Mouse (Mus musculus) layer of hippocampus, adult 9-10 months (tissue): ENCODE measurements at regions not wholly inside any gene's neighbourhood (a gene's known extent, or its start where the extent isn't known, plus 50 kb on each side); places are given as distances from the start of the nearest gene placed in this dataset.
A peak's percentile ranks its signal among the peaks of the same experiment; 100 is the strongest.

Source experiments
- DNase-seq: peaks from one replicate; pipeline ENCODE4 v3.0.0; 2022; ENCODE audit warnings: low spot score

GRCm38 (mm10) chr13:70303953-70304525 is 333.4 kb downstream of the Ice1 start:
- no peak for DNase-seq

- DNase-seq, result no peak
These were observed 326.9 kb downstream of the Ice1 start for GRCm38 (mm10) chr13:70310516-70310915.

- DNase-seq, result no peak
These were observed 326.0 kb downstream of the Ice1 start for GRCm38 (mm10) chr13:70311226-70312055.

GRCm38 (mm10) chr13:70313205-70313604 is 324.2 kb downstream of the Ice1 start:
- DNase-seq, result no peak

- DNase-seq, result no peak
These were observed 313.9 kb downstream of the Ice1 start for GRCm38 (mm10) chr13:70323537-70323936.

- no peak for DNase-seq
These were observed 301.4 kb downstream of the Ice1 start for GRCm38 (mm10) chr13:70336069-70336468.

GRCm38 (mm10) chr13:70340437-70340836 is 297.0 kb downstream of the Ice1 start:
- no peak for DNase-seq

GRCm38 (mm10) chr13:70343191-70343734 is 294.2 kb downstream of the Ice1 start:
- DNase-seq, result no peak

GRCm38 (mm10) chr13:70343911-70344310 is 293.5 kb downstream of the Ice1 start:
- no peak for DNase-seq

- no peak for DNase-seq
These were observed 293.1 kb downstream of the Ice1 start for GRCm38 (mm10) chr13:70344311-70344710.

GRCm38 (mm10) chr13:70348456-70348855 is 289.0 kb downstream of the Ice1 start:
- no peak for DNase-seq

- DNase-seq, result no peak
These were observed 288.5 kb downstream of the Ice1 start for GRCm38 (mm10) chr13:70348965-70349364.

- no peak for DNase-seq
These were observed 267.8 kb downstream of the Ice1 start for GRCm38 (mm10) chr13:70369647-70370046.

GRCm38 (mm10) chr13:70380772-70381171 is 256.7 kb downstream of the Ice1 start:
- DNase-seq, result no peak

GRCm38 (mm10) chr13:70385292-70385691 is 252.1 kb downstream of the Ice1 start:
- no peak for DNase-seq

GRCm38 (mm10) chr13:70412788-70413187 is 224.6 kb downstream of the Ice1 start:
- DNase-seq, result no peak

GRCm38 (mm10) chr13:70418156-70418555 is 219.3 kb downstream of the Ice1 start:
- peak; percentile 11 for DNase-seq

GRCm38 (mm10) chr13:70439419-70439818 is 198.0 kb downstream of the Ice1 start:
- no peak for DNase-seq

- no peak for DNase-seq
These were observed 190.5 kb downstream of the Ice1 start for GRCm38 (mm10) chr13:70446940-70447339.

- DNase-seq, result no peak
These were observed 182.6 kb downstream of the Ice1 start for GRCm38 (mm10) chr13:70454592-70455390.

GRCm38 (mm10) chr13:70458406-70458805 is 179.0 kb downstream of the Ice1 start:
- no peak for DNase-seq

GRCm38 (mm10) chr13:70464996-70465395 is 172.4 kb downstream of the Ice1 start:
- no peak for DNase-seq

GRCm38 (mm10) chr13:70474746-70475145 is 162.7 kb downstream of the Ice1 start:
- DNase-seq, result no peak
